Mouse (Mus musculus): ENCODE results near the gene Susd2.

DNA sequence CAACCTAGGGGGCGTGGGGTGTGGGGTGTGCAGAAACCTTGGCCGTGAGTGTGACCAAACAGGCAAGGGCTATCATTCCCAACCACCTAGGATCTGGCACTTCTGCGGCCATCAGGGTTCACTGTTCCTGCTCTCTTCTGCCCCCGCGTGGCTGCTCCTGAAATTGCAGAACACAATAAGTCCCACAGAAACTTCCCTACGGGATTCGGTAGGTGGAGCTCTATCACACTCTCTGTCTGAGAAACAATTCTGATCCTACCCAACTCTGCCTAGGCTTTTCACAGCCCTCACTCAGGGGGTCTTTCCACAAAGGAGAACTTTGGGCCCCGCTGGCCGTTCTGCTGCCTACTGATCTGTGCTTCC, 8.1 kb downstream of the Susd2 start:
- TF ChIP-seq CTCF (IDR thresholded peaks at IDR 0.05; ENCODE audit: low read depth), result peak; percentile 99
- no peak for TF ChIP-seq EP300 (IDR thresholded peaks at IDR 0.05; ENCODE audit: low read depth)
